Mouse (Mus musculus): ENCODE results near the gene Cbx5.

DNA sequence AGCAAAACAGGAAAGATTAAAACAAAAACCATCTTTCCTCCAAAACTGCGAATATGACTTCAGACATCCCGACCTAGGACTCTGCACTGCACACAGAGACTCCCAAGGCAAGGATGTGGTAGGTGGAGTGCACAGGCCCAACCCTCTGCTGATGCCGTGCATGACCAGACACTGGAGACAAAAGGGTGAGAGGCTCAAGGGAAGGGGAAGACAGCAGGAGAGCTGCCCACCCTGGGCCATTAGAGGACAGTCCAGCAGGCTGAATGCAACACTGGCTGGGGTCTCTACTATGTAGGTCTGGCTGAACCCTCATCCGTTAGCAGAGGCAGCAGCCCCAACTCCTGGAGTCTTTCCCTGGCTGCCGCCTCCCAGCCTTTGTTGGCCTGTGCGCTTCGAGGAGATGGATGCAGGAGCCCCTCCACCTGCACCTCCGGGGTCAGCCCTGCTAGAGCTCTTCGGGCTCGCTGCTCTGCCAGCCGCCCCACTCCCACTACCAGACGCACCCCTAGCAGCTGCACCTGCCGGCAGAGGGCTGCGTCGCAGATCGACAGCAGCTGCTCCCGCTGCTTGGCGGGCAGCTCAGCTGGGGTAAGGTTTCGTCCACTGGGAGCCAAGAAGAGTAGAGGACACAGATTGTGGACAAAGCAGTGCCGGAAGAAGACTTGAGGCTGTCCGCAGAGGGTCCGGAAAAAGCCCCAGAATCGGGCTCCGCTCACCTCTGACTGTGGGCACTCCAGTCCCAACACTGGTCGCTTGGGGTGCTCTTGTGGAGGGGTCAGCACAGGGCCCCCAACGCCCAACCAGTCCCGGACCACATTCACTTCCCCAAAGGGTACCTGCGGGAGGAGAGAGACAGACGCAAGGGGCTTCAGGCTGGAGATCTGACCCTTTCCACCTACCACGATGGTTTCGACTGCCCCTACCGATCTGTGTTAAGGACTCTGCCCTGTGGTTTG lies 84.0 kb downstream of the Cbx5 start:
- no peak for TF ChIP-seq CTCF (IDR thresholded peaks at IDR 0.05)
- no peak for TF ChIP-seq EP300 (IDR thresholded peaks at IDR 0.05)

Data from lung, postnatal 0 days (tissue).